Mouse (Mus musculus) 3T3-L1 (cell line): ENCODE measurements around the gene Usp46.

Source experiments
- DNase-seq: peaks from one replicate; pipeline ENCODE4 v3.0.0-alpha.2; 2015; ENCODE audit warnings: low read depth, low spot score

Usp46 gene

DNA sequence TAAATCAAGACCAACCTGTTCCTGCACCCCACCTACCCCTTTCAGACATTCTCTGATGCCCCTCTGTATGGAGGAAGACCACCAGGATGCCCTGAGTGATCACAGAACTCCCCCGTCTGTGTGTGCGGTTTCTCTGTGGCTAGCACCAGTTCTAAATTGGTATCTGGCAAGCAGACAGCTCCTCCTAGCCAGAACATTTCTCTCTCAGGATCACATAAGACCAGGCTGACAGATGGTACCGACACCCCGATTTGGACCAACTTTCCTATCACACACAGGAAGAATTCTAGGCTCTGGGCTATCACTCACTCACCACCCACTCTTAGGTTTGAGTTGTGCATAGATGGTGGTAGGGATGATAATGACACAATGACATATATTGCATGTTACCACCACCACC is 113.2 kb downstream of the Usp46 start:
- DNase-seq, result no peak

DNA sequence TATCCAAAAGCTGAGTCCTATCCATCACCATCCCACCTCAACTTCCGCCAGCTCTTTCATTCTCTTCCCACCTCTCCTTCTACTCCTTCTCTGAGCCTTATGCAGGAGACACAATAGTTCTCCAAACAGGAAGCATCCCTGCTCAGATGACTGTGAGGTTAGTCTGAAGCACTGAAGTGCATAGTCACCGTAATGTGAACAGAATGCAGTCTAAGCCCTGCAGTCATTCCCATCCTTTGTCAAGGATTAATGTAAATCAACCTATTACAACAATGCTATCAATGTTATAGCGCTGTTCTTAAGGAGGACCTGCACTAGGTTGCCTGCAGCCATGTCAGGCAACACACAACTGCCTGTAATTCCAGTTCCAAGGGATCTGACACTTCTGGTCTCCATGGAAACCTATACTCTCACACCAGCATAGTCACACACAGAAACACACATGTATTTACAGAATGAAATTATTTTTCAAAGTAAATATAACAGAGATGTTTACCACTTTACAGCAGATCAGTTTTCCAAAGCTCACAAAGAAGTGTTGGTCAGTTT is 115.1 kb downstream of the Usp46 start:
- DNase-seq, result no peak

DNA sequence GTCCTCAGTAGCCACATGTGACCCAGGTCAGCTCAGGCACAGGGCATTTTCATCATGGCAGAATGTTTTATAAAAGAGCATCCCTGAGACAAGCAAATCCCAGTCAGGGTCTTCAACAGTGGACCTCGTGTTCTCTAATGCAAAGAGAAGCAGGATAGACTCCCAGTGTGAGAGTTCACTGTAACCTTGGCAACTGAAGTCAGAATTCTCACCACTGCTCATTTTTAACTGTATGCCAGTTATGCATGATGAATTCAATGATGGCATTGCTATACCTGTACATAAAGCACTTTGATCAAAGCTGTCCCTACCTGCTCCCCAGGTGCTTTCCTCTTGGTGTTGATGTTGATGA is 116.6 kb downstream of the Usp46 start:
- no peak for DNase-seq

DNA sequence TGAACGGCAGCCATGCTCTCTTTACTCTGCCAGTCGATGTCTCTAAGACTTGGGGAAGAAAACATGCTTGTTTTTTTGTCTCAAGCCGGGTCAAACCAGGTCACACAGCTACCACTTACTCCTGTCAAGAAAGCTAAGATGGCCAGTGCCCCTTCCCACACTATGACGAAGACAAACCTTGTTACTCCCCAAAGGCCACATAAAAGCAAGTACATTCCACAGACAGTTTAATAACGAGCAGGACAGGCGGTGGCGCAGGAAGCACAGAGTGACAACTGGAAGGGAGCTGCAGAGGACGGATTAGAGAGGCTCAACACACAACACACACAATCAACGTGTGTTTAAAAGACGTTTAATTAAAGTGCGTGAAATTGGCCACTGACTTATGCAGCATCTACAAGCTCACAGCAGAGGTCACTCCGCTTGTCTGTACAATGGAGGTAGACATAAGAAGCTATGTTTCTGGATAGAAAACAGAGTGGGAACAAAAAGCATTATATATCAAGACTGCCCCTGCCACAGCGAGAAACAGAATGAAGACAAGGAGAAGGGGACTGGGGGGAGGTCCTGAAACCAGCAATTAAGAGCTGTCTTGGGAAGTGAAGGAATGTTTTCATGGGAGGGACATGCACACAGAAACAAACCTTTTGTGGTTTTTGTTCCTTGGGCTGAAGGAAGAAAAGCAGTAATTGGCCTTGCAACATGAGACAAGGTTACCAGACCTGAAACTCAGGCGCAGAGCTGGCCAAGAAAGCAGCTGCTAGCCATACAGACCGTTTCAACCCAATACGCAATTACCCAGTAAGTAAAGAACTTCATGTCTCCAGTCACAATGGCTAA is 117.2 kb downstream of the Usp46 start:
- DNase-seq, result no peak
